14 mouse cellular contexts compared by ENCODE assay signal in the genomic region with DNA sequence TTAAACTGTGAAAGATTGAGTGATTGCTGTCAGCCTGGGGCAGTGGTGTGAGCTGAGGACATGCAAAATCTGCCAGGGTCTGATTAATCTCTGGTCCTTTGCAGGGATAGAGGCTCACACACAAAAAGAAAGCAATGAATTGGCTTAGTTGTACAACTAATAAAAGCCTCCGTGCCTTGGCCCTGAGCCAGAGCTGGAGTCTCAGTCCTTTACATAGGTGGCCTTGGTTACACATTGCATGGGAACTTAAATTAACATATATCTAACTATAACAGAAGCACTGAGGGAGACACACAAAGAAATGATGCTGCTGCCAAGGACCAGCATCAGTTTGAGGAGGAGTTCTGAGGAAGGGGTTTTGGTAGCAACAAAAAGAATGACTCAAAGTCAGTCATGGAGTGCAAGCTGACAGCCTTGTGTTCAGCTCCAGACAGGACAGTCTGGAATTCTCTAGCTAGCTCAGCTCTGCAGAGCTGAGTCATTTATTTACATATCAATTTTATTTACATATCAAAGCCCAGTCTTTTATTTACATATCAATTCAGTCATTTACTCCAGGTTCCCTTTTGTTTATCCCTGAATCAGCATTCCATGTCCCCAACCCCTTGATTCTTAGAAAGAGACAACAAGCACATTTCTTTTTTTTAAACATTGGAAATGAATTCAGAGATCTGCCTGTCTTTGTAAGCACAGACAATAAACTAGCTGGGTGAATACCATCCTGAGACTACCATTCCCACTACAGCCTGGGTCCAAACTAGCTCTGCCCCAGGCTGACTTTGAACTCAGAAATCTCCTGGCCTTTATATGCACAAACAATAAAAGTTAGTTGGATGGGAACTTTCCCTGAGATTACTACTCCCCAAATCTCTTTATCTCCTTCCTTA. TPM values are rescaled to one million over a fixed set of nuclear protein-coding genes. Genes with fewer than 3 reads are reported as not detected.
A peak's percentile ranks its signal among the peaks of the same experiment; 100 is the strongest.
DNase-seq lines count a peak whose midpoint lies in the region; ATAC-seq lines count a peak whose summit lies in the region.
"Had no signal": no experiment of that assay in that cellular context is flagged by ENCODE, and none has a peak within 500 bp of the region (broad histone marks: within the 10 kb centered on the region; RNA-seq: fewer than 3 reads in every experiment).

No protein-coding gene starts in this region.

- WGBS in hindbrain, embryonic 11.5 days = 34% methylated on average over 1 of the region's 1 CpGs
- 9% methylated on average over 1 of the region's 1 CpGs for WGBS in midbrain, embryonic 13.5 days

- H3K9me3 ChIP-seq in hindbrain, embryonic 11.5 days (ENCODE audit: control insufficient read depth, low read length) = no peaks in the 10 kb centered on the region
- H3K9me3 ChIP-seq in midbrain, embryonic 13.5 days = peaks cover 10% of the 10 kb centered on the region
- H3K9me3 ChIP-seq: liver, embryonic 15.5 days had no signal

- no peak overlapping the region for H3K9ac ChIP-seq in hindbrain, embryonic 11.5 days (ENCODE audit: low read depth, low read length)
- no peak overlapping the region for H3K9ac ChIP-seq in midbrain, embryonic 13.5 days (replicated peaks)
- H3K9ac ChIP-seq: embryonic facial prominence, embryonic 15.5 days; heart, embryonic 15.5 days; liver, embryonic 15.5 days had no signal

- no peaks in the 10 kb centered on the region for H3K4me1 ChIP-seq in hindbrain, embryonic 11.5 days (replicated peaks; ENCODE audit: control insufficient read depth, insufficient read depth, low read length)
- peaks cover 8% of the 10 kb centered on the region for H3K4me1 ChIP-seq in midbrain, embryonic 13.5 days (replicated peaks)
- H3K4me1 ChIP-seq: embryonic facial prominence, embryonic 15.5 days; heart, embryonic 15.5 days had no signal

- H3K36me3 ChIP-seq in hindbrain, embryonic 11.5 days (ENCODE audit: control insufficient read depth, insufficient read depth, low read length) = no peaks in the 10 kb centered on the region
- peaks cover 5% of the 10 kb centered on the region; the same call in 1 of the 2 replicates for H3K36me3 ChIP-seq in midbrain, embryonic 13.5 days
- H3K36me3 ChIP-seq: embryonic facial prominence, embryonic 15.5 days; heart, embryonic 15.5 days; liver, embryonic 15.5 days had no signal

- no peaks in the 10 kb centered on the region for H3K27me3 ChIP-seq in hindbrain, embryonic 11.5 days (ENCODE audit: control insufficient read depth, insufficient read depth, low read length)
- H3K27me3 ChIP-seq in midbrain, embryonic 13.5 days = no peaks in the 10 kb centered on the region
- H3K27me3 ChIP-seq: embryonic facial prominence, embryonic 15.5 days; heart, embryonic 15.5 days had no signal

- H3K4me3 ChIP-seq in hindbrain, embryonic 11.5 days (ENCODE audit: low read depth, low read length) = no peak overlapping the region
- H3K4me3 ChIP-seq in midbrain, embryonic 13.5 days (replicated peaks) = no peak overlapping the region
- H3K4me3 ChIP-seq: embryonic facial prominence, embryonic 15.5 days; heart, embryonic 15.5 days; liver, embryonic 15.5 days had no signal

- intact Hi-C loops in heart, postnatal 36 days (cut with DNase I) = no loop called here

- H3K27ac ChIP-seq in hindbrain, embryonic 11.5 days (ENCODE audit: low read depth, low read length) = peak overlapping the region; percentile 58
- peak overlapping the region; percentile 53; the same call in 1 of the 2 replicates for H3K27ac ChIP-seq in midbrain, embryonic 13.5 days
- H3K27ac ChIP-seq: embryonic facial prominence, embryonic 15.5 days; heart, embryonic 15.5 days; liver, embryonic 15.5 days had no signal

- peak; percentile 85 for DNase-seq in heart, adult 11 months
- no peak for DNase-seq in heart, postnatal 36 days
- DNase-seq in R1 (ENCODE audit: low read depth, low spot score) = peak; percentile 90
- DNase-seq in hindbrain, embryonic 11.5 days (ENCODE audit: low spot score) = peak; percentile 74
- DNase-seq in right cerebral cortex, adult 2 months (ENCODE audit: low spot score in 2 of 2) = no peak
- no peak for DNase-seq in frontal cortex, adult 2 months (ENCODE audit: extremely low spot score in 1 of 2, low spot score in 1 of 2)
- DNase-seq: cerebellum, adult 9-10 months; gastrocnemius, postnatal 10 days; kidney, adult 8-10 months had no signal

- H3K4me2 ChIP-seq in hindbrain, embryonic 11.5 days (replicated peaks; ENCODE audit: low read depth, low read length) = no peak overlapping the region
- no peak overlapping the region for H3K4me2 ChIP-seq in midbrain, embryonic 13.5 days (replicated peaks)
- H3K4me2 ChIP-seq: embryonic facial prominence, embryonic 15.5 days; heart, embryonic 15.5 days; liver, embryonic 15.5 days had no signal

- ATAC-seq in hindbrain, embryonic 11.5 days (ENCODE audit: low FRiP score) = peak; percentile 96
- peak; percentile 97 for ATAC-seq in midbrain, embryonic 13.5 days
- ATAC-seq in frontal cortex, adult (ENCODE audit: low TSS enrichment) = no peak

RNA-seq across cellular contexts. Expression of gene Arhgap25, which starts 12.5 kb away (rescaled TPM):
- total RNA-seq in heart, postnatal 36 days (2021) = 1 to 10 TPM; 3.0 to 3.7 TPM
- polyA plus RNA-seq in hindbrain, embryonic 11.5 days (2014; fragmentation: Nextera tagmentation; extraction: Ambion mirVana) = 2.6 and 3.2 TPM in 2 replicates
- polyA plus RNA-seq in midbrain, embryonic 13.5 days (2015; fragmentation: Nextera tagmentation; extraction: Ambion mirVana) = 1.2 and 1.5 TPM in 2 replicates
- 3.4 and 3.5 TPM in 2 replicates for polyA plus RNA-seq in frontal cortex, adult 2 months (2012; rRNA removed)

RNA-seq across cellular contexts. Expression of gene Prokr1, which starts 45.0 kb away (rescaled TPM):
- under 1 TPM; 0.43 to 0.50 TPM for total RNA-seq in heart, postnatal 36 days (2021)
- 2.8 and 3.6 TPM in 2 replicates for polyA plus RNA-seq in hindbrain, embryonic 11.5 days (2014; fragmentation: Nextera tagmentation; extraction: Ambion mirVana)
- polyA plus RNA-seq in midbrain, embryonic 13.5 days (2015; fragmentation: Nextera tagmentation; extraction: Ambion mirVana) = 2.1 and 2.5 TPM in 2 replicates
- polyA plus RNA-seq in frontal cortex, adult 2 months (2012; rRNA removed) = 0.06 and 0.10 TPM in 2 replicates

Comparison
In these comparisons a context has a peak if more than half of its experiments do, and no peak if none do; other contexts are left out.
1. DNase-seq: peak in heart, adult 11 months (single experiment), R1 (single experiment) and hindbrain, embryonic 11.5 days (single experiment); none in heart, postnatal 36 days (0 of 2), right cerebral cortex, adult 2 months (0 of 2) and frontal cortex, adult 2 months (0 of 2).